Mouse (Mus musculus) liver, adult 2 months (tissue): ENCODE data around the gene Pank1. TPM values are rescaled to one million over a fixed set of nuclear protein-coding genes. Genes with fewer than 3 reads are reported as not detected.

ENCODE experiments used
- DNase-seq: peaks from one replicate; pipeline ENCODE4 v3.0.0-alpha.2; 2011; ENCODE audit warnings: low read depth, low spot score; ENCODE audit errors: extremely low read depth
- H3K27ac ChIP-seq: fragments of 200-500 bp; replicated peaks from 2 replicates; pipeline ENCODE4 v1.5.1; 2012; ENCODE audit warnings: low read depth, mild to moderate bottlenecking, control low read depth, inconsistent platforms, low read length; ENCODE audit not compliant: insufficient read depth
- H3K27me3 ChIP-seq: fragments of 200-500 bp; 2 replicates; pipeline ENCODE4 v1.6.1; 2012; ENCODE audit warnings: mild to moderate bottlenecking, moderate library complexity, low read length, inconsistent platforms; ENCODE audit not compliant: control insufficient read depth, insufficient read depth
- H3K36me3 ChIP-seq: fragments of 200-500 bp; 2 replicates; pipeline ENCODE4 v1.6.1; 2012; ENCODE audit warnings: low read length, inconsistent platforms; ENCODE audit not compliant: control insufficient read depth, insufficient read depth
- H3K4me1 ChIP-seq: fragments of 200-500 bp; 2 replicates; pipeline ENCODE4 v1.6.1; 2011; ENCODE audit warnings: low read length; ENCODE audit not compliant: control insufficient read depth, insufficient read depth
- H3K4me3 ChIP-seq: fragments of 200-500 bp; 2 replicates; pipeline ENCODE4 v1.5.1; 2011; ENCODE audit warnings: low read depth, mild to moderate bottlenecking, control low read depth, low read length, moderate library complexity; ENCODE audit not compliant: insufficient read depth
- H3K79me2 ChIP-seq: fragments of 200-500 bp; 2 replicates; pipeline ENCODE4 v1.6.1; 2012; ENCODE audit warnings: inconsistent platforms, mild to moderate bottlenecking, low read length, moderate library complexity; ENCODE audit not compliant: control insufficient read depth, insufficient read depth
- H3K9ac ChIP-seq: fragments of 200-500 bp; 2 replicates; pipeline ENCODE4 v1.6.1; 2012; ENCODE audit warnings: low read depth, mild to moderate bottlenecking, control low read depth, inconsistent platforms, low read length
- CTCF ChIP-seq: fragments of 200-500 bp; IDR thresholded peaks from 2 replicates; pipeline ENCODE4 v1.5.1; 2011; ENCODE audit warnings: low read depth, low read length, control low read depth
- POLR2A ChIP-seq: fragments of 200-500 bp; IDR thresholded peaks from 2 replicates; pipeline ENCODE4 v1.6.1; 2011; ENCODE audit warnings: low read length, control low read depth; ENCODE audit not compliant: insufficient read depth; ENCODE audit errors: extremely low read depth
- whole genome bisulfite sequencing: fragments of 180-500 bp; shearing (Covaris S2); methylation state at CpG from one replicate; pipeline ENCODE4 v1.1.7; 2018; 5-methylcytosine and 5-hydroxymethylcytosine counted together
- polyA plus RNA-seq: library from polyadenylated mRNA; depleted of rRNA; stranded (reverse); fragments of >200 nt; gene quantifications from 2 replicates; pipeline ENCODE4 v1.2.3, GENCODE M21; 2012
- total RNA-seq: library from RNA; depleted of rRNA; stranded (reverse); fragments of >200 nt; gene quantifications from 2 replicates; pipeline ENCODE4 v1.2.3, GENCODE M21; 2014

Gene Pank1
- total and polyA plus RNA-seq, 2 experiments: 14.1 to 259 TPM

DNA sequence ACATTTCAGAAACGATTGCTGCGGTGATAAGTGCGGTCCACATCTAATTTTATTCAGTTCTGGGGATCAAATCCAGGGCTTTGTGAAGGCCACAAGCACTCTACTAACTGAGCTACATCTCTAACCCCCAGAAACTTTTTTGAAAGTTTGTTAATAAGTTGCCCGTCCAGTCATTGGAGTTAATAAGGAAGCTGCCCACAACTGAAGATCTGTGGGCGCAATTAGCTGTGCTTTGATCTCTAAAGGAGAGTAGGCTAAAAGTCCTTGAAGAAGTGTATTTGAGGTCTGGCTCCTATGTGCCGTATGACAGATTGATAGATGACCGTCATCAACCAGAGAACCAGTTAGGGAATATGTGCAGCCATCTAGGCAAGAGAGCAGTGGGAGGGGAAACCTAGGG lies 22.0 kb upstream of the Pank1 start:
- Histone ChIP-seq H3K79me2 (no peaks in the 10 kb centered on the region), H3K4me1 (no peaks in the 10 kb centered on the region), H3K4me3 (no peak overlapping the region), H3K27me3 (no peaks in the 10 kb centered on the region), H3K9ac (no peak overlapping the region), H3K27ac (no peak overlapping the region), H3K36me3 (no peaks in the 10 kb centered on the region)
- TF ChIP-seq POLR2A (no peak), CTCF (no peak)
- DNase-seq: no peak
- WGBS: 96% methylated on average over 7 of the region's 7 CpGs

DNA sequence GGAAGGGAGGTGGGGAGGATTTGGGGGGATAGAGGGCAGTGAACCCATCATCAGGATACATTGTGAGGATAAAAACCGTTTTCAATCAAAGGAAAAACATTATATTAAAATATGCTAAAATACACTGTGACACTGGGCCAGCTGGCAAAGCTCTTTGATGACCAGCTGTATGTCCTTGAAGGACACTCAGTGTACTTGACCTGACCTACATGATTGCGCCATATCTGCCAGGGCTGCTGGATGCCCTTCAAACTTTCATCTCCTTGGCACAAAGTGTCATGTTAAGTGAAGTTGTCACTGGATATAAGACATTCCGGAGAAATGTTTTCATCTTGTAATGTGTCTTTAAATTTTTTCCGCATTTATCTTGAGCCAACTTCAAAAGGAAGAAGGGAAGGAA lies 19.7 kb upstream of the Pank1 start:
- no peak overlapping the region for H3K9ac ChIP-seq
- no peaks in the 10 kb centered on the region for H3K79me2 ChIP-seq
- TF ChIP-seq POLR2A: no peak
- TF ChIP-seq CTCF: no peak
- H3K4me1 ChIP-seq: no peaks in the 10 kb centered on the region
- H3K36me3 ChIP-seq: no peaks in the 10 kb centered on the region
- no peak overlapping the region for H3K4me3 ChIP-seq
- WGBS: 77% methylated on average over 4 of the region's 4 CpGs
- DNase-seq: peak; percentile 64
- no peak overlapping the region for H3K27ac ChIP-seq
- H3K27me3 ChIP-seq: no peaks in the 10 kb centered on the region

DNA sequence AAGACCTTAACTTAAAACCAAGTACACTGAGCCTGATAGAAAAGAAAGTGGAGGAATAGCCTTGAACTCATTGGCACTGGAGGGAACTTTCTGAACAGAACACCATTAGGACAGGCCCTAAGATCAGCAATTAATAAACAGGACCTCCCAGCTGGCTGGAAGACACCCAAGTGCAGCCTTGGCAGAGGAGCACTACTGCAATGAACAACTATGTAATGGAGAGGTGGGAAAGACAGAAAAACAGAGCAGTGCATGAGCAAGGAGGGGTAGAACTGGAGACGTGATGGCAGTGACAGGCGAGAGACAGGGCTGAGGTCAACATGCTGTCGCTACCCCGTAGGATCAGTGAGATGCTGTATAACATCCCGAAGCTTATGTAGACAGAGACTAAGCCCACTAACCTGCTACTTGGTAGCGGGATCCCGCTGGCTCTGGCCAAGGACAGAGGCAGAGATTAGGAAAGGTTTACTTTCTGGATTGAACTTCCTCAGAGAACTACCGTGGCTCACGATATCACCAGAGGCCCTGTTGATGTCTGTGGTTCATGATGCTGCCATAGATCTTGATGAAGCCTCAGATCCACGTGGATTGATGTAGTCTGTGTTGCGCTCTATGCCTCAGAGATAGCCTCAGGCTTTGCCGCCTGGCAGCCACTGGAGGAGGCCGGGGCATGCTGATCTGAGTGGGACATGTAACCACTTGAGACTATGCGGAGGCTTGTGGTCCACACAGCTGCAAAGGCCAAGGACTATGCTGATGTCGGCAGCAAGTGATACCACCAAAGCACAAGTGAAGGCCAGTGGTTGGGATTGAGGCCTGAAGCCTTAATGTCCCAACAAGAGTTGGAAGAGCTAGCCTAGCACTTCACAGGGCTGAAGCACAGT lies 18.1 kb upstream of the Pank1 start:
- H3K79me2 ChIP-seq: no peaks in the 10 kb centered on the region
- no peak overlapping the region for H3K27ac ChIP-seq
- H3K4me3 ChIP-seq: no peak overlapping the region
- TF ChIP-seq POLR2A (no peak), CTCF (no peak)
- 89% methylated on average over 15 of the region's 15 CpGs for WGBS
- H3K36me3 ChIP-seq: no peaks in the 10 kb centered on the region
- no peak overlapping the region for H3K9ac ChIP-seq
- H3K27me3 ChIP-seq: no peaks in the 10 kb centered on the region
- no peak for DNase-seq
- H3K4me1 ChIP-seq: no peaks in the 10 kb centered on the region

GRCm38 (mm10) chr19:34895082-34895481 lies 15.8 kb upstream of the Pank1 start:
- H3K27ac ChIP-seq: no peak overlapping the region
- H3K79me2 ChIP-seq: no peaks in the 10 kb centered on the region
- 76% methylated on average over 4 of the region's 4 CpGs for WGBS
- no peak overlapping the region for H3K9ac ChIP-seq
- H3K4me1 ChIP-seq: no peaks in the 10 kb centered on the region
- no peaks in the 10 kb centered on the region for H3K27me3 ChIP-seq
- no peak overlapping the region for H3K4me3 ChIP-seq
- no peak for DNase-seq
- no peaks in the 10 kb centered on the region for H3K36me3 ChIP-seq
- TF ChIP-seq POLR2A: no peak
- TF ChIP-seq CTCF: no peak

- H3K4me3 ChIP-seq: no peak overlapping the region
- H3K4me1 ChIP-seq: no peaks in the 10 kb centered on the region
- H3K79me2 ChIP-seq: no peaks in the 10 kb centered on the region
- no peaks in the 10 kb centered on the region for H3K36me3 ChIP-seq
- 75% methylated on average over 1 of the region's 1 CpGs for WGBS
- DNase-seq: no peak
- H3K27ac ChIP-seq: no peak overlapping the region
- no peak overlapping the region for H3K9ac ChIP-seq
- TF ChIP-seq CTCF: no peak
- no peak for TF ChIP-seq POLR2A
- H3K27me3 ChIP-seq: no peaks in the 10 kb centered on the region
Measured at GRCm38 (mm10) chr19:34891590-34891989, 12.3 kb upstream of the Pank1 start.

GRCm38 (mm10) chr19:34890981-34891380 lies 11.7 kb upstream of the Pank1 start:
- Histone ChIP-seq H3K79me2 (no peaks in the 10 kb centered on the region), H3K27me3 (no peaks in the 10 kb centered on the region), H3K4me3 (no peak overlapping the region), H3K4me1 (no peaks in the 10 kb centered on the region), H3K9ac (no peak overlapping the region), H3K27ac (no peak overlapping the region), H3K36me3 (no peaks in the 10 kb centered on the region)
- DNase-seq: no peak
- TF ChIP-seq POLR2A: no peak
- TF ChIP-seq CTCF: no peak
- 31% methylated on average over 3 of the region's 3 CpGs for WGBS
